Mouse (Mus musculus) lung, postnatal 25 days (tissue): Measurements from ENCODE around the gene Gm10271.

Experiments
- DNase-seq: peaks from one replicate; pipeline ENCODE4 v3.0.0; 2022; ENCODE audit warnings: low spot score

The Gm10271 gene

DNA sequence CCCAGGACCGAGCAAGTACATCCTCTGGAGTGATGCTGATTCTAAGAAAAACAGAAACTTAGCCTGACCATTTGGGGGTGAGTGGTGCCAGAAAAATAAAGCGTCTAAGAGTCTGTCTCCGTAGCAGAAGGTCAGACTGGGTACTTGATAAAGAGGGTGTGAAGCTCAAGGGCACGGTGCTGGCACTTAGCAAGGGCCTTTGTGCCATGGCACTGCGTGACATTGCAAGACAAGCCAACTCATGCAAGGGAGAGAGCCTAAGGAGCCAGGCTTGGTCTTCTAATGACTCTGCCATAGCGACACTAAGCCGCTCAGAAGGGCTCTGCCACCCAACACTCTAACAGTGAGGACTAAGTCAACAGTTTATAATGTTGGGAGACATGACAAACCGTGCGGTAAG, 6.4 kb upstream of the Gm10271 start:
- no peak for DNase-seq

DNA sequence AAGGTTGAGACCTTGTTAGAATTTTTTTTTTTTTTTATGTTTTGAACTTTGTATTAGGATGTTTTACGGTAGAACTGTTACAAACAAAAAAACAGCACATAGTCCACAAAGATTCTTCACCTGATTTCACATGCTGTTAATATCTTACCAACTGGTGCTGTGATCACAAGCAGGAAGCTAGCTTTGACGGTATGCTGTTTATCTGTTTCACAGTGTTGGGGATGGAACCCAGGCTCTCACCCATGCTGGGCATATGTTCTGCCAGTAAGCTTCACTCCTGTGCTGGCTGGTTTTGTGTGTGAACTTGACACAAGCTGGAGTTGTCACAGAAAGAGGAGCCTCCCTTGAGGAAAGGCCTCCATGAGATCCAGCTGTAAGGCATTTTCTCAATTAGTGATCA, 5.4 kb upstream of the Gm10271 start:
- no peak for DNase-seq

GRCm38 (mm10) chr10:116977455-116977854, 5.0 kb upstream of the Gm10271 start:
- no peak for DNase-seq

DNA sequence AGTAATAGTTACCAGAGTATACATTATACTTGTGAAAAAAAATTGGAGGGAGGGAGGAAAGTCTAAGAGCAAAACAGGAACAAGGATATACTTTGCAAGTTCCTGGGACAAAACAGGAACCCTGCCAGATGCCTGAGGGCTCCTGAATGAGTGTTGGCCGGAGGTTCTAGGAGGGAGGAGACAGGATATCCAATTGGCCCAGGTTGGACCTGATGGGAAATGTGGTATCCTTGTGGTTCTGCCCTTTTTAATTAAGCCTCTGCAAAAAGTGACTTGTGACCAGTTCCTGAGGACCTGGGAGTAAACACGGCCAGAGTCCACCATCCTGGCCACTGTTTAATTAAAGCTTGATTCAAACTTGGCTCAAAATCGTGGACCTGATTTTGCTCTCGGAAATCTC, 3.7 kb downstream of the Gm10271 start:
- DNase-seq = no peak

DNA sequence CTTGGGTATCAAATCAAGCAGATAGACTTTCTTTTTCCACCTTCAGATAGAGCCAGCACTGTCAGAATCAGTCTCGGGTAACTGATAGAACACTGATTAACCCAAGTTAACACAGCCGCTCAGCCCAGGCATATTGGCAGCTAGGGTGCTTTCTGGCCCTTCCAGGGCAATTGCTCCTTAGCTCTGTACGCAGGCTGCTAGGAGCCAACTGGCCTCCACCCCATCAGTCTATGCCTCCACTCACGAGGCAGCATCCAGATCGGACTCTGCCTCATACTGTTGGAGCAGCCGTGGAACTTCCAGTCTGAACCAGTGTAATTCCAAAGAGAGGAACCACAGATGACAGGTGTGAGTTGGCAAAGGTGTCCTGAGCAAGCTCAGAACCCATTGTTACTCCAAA, 6.3 kb downstream of the Gm10271 start:
- DNase-seq = no peak

- DNase-seq = peak; percentile 65
Observed at GRCm38 (mm10) chr10:116965297-116965696, 7.1 kb downstream of the Gm10271 start.

DNA sequence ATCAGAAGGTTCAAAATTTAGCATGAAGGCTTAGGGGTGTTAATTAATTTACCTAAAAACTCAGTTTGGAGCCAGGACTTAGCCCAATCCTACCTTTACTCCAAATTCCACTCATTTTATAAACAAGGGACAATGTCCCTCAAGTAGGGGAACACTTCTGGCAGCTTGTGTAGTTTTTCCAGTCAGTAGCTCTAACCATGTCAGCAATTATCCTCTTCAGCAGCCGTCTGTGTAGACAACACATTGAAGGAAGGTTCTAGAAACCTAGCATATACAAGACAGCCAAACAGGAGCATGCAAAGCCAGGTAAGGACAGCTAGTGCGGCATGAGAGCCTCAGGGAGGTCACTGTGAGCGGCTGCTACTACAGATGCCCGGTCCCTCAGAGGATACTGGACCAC, 7.8 kb downstream of the Gm10271 start:
- no peak for DNase-seq

- no peak for DNase-seq
Observed at GRCm38 (mm10) chr10:116964084-116964483, 8.3 kb downstream of the Gm10271 start.

- no peak for DNase-seq
Observed at GRCm38 (mm10) chr10:116962803-116963202, 9.6 kb downstream of the Gm10271 start.

GRCm38 (mm10) chr10:116962152-116962551, 10.3 kb downstream of the Gm10271 start:
- no peak for DNase-seq

GRCm38 (mm10) chr10:116957867-116958551, 14.4 kb downstream of the Gm10271 start:
- DNase-seq = no peak

GRCm38 (mm10) chr10:116956483-116957158, 15.8 kb downstream of the Gm10271 start:
- no peak for DNase-seq

- peak; percentile 33 for DNase-seq
Observed at GRCm38 (mm10) chr10:116955191-116955590, 17.2 kb downstream of the Gm10271 start.

DNA sequence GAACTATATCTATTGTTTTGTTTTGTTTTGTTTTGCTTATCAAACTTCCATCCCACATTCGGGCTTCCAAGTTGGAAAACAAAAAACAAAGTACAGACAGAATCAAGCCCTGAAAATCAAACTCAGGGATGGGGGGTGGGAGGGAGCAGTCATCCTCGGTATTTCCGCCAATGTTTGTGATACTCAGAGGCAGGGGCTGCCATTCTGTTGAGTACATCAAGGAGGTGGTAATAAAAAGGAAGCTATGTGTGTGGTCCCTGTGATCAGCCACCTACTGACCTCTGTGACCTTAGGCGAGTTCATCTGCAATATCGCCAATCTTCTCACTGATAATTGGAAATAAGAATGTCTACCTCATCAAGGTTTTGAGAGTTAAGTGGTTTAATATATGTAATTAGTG, 21.5 kb downstream of the Gm10271 start:
- DNase-seq = no peak

- peak; percentile 88 for DNase-seq
Observed at GRCm38 (mm10) chr10:116950009-116950769, 22.2 kb downstream of the Gm10271 start, which contains the start of gene Rab3ip. Gene Rab3ip, minus strand, starts transcription at chr10:116950769.

DNA sequence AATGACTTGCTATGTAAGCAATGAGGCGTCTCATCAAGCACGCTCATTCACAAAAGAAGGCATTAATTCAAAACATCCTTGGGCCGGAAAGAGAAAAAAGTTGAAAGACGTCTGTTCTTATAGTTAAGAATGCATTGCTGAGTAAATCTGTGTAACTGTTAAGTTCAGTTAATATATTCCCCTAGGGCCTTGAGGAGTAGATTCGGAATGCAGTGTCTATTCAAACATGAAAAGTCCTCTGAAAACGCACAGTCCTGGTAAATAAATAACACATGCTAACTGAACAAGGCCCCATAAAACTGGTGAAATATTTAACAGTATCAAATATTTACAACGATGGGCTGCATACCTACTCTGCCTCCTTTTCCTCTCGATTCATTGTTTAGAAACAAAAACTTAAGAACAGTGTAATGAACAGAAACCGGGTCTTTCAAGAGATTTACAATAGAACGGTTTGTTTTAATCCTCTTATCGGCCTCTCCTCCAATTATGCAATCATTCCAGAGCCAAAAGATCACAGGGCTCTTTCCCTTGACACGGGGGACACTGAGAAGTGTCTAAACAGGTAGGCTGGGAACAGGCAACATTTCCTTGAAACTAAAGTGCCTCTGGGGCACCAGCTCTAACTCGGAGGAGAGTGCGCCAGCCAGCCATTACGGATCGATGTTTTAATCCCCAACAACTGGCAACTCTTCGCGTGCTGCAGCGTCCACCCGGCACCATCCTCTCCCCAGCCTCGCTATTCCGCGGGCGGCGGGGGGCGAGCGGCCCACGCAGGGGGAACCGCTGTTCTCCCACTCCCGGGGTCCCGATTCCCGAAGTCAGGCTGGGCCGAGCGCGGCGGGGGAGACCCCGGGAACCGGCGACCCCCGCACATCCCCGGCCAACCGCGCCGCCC, 23.0 kb downstream of the Gm10271 start:
- DNase-seq = peak; percentile 47

- DNase-seq = no peak
Observed at GRCm38 (mm10) chr10:116948414-116948813, 24.0 kb downstream of the Gm10271 start.

DNA sequence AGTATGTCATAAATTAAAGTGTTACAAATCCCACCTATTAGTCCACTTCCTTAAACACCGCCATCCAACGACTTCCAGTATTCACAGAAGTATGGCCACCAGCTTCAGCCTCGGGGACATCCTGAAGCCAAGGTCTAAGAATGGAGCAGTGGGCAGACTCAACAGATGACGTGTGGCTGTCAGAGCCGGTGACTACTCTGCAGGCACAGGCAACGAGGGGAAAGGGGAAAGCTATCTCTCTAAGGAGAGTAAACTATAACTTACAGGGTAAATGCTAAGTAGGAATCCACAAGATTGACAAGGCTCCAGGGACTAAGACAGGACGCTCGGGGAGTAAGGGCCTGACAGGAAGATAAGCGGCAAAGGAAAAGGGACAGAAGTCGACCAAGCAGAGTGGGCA, 27.5 kb downstream of the Gm10271 start:
- DNase-seq = no peak

DNA sequence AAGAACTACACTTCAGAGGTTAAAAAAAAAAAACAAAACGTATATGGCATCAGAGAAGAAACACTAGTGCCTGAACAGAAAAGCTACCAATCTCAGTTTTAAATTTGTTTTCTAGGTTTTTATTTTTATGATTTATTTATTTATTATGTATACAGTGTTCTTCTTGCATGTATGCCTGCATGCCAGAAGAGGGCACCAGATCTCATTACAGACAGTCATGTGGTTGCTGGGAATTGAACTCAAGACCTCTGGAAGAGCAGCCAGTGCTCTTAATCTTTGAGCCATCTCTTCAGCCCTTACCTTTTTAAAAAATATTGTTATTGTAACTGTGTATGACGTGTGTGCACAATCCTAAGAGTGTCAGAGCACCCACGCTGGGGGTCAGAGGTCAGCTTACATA, 28.3 kb downstream of the Gm10271 start:
- DNase-seq = no peak

- no peak for DNase-seq
Observed at GRCm38 (mm10) chr10:116943025-116943424, 29.4 kb downstream of the Gm10271 start.

- no peak for DNase-seq
Observed at GRCm38 (mm10) chr10:116935028-116935427, 37.4 kb downstream of the Gm10271 start.

GRCm38 (mm10) chr10:116933794-116934193, 38.6 kb downstream of the Gm10271 start:
- DNase-seq = no peak
